Mouse (Mus musculus): ENCODE data around the gene Gse1. TPM values are rescaled to one million over a fixed set of nuclear protein-coding genes. Genes with fewer than 3 reads are reported as not detected.

Gene Gse1
- total and polyA plus RNA-seq, 3 experiments, result 23.6 to 128 (median 66.9) TPM

DNA sequence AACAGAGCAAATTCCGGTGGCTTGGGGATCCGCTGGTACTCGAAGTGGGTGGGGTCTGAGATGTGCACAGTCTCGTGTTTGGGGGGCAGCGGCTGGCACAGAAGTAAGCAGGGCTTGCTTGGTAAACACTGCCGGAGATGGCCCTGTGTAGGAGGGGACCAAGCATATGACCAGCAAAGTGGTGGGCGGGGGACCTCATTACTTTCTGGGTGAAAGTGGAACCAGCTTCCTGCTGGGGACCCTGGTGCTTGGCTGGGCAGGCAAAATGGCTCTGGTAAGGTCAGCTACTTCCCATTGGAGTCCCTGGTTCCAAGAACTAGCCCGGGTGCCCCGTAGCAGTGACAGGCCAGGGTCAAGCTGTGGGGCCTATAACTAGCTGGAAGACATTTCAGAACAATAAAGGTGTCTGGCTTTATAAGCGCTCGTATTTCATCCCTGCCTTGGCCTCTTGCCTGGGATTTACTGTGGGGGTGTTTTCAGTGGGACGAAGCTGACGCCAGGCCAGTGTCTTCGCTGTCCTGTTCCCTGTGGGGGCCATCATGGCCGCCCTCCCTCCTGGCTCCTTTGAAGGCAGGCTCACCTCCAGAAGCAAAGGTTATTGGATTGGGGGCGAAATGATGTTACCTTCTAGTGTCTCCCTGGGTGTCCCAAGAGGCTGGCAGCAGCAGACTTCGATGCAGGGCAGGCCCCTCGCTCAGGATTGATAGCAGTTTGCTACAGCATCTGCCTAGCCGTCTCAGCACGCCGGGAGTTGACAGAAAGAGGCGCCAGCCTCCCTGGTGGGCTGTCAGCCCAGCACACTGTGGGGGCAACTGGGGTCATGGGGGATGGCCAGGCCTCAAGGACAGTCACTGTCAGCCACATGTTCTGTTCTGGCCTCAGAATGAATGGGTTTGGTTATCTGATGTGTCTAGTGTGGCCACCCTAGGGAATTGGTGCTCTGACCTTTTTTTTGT lies 148.9 kb downstream of the Gse1 start (continued):
- TF ChIP-seq POLR2AphosphoS2 (IDR thresholded peaks at IDR 0.05; ENCODE audit: low read length) (no peak), CHD1 (IDR thresholded peaks at IDR 0.05; ENCODE audit: low read depth, low read length) (peak; percentile 18; the same call in 1 of the 2 replicates), NRF1 (IDR thresholded peaks at IDR 0.05; ENCODE audit: insufficient read depth, low read depth, low read length, poor library complexity, severe bottlenecking) (no peak), MYC (IDR thresholded peaks at IDR 0.05; ENCODE audit: low read depth, low read length) (peak; percentile 50; the same call in 1 of the 2 replicates)

DNA sequence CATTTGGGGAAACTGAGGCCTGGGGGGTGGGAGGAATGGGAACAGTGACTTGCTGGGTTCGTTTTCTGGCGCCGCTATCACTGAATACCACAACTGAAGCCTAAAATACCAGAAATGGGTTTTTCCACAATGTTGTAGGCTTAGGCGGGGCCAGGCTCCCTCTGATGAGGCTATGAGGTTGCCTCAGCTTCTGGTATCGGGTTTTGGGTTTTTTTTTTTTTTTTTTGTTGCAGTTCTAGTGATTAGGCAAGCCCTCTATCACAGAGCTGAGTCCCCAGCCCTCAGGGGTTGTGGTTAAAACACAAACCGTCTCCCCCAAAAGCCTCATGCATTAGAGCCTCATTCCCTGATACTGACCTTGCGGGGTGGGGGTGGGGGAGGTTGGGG lies 149.5 kb downstream of the Gse1 start:
- peak overlapping the region; percentile 97 for H3K27ac ChIP-seq (ENCODE audit: control insufficient read depth, low read depth, low read length)
- DNase-seq (ENCODE audit: low read depth, low spot score), result peak; percentile 94

DNA sequence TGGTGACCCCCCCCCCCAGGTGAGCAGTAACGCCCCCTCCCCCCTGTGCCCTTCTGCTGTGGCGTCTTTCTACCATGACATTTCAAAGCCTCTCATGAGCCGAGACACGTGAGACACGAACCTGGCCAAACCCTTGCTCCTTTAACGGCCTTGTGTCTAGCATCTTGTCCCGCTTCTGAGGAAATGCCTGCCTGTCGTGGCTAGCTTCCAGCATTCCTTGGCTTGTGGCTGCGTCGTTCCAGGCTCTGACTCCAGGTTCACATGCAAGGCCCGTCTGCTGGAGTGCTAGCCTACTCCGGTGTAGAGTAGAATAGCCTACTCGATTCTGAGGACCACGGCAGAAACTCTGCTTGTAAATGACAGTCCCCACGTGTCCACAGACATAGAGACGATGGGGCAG lies 150.1 kb downstream of the Gse1 start:
- peaks cover 24% of the 10 kb centered on the region for H3K79me2 ChIP-seq (ENCODE audit: control insufficient read depth, insufficient read depth, low read length, poor library complexity)
- peak overlapping the region; percentile 97 for H3K27ac ChIP-seq (ENCODE audit: control insufficient read depth, low read depth, low read length)
- DNase-seq (ENCODE audit: low read depth, low spot score), result peak; percentile 78
- no peaks in the 10 kb centered on the region for H3K27me3 ChIP-seq (ENCODE audit: control insufficient read depth in 1 of 2, insufficient read depth in 2 of 2, low read length in 2 of 2)
- H3K36me3 ChIP-seq (ENCODE audit: control insufficient read depth in 1 of 2, insufficient read depth in 2 of 2, low read length in 2 of 2), result peaks cover 0 to 49% of the 10 kb centered on the region in 2 experiments; a peak in 2 of 4 replicates
- peaks cover 40 to 71% of the 10 kb centered on the region in 2 experiments for H3K4me1 ChIP-seq (ENCODE audit: control insufficient read depth in 1 of 2, insufficient read depth in 2 of 2, low read length in 2 of 2)
- peak overlapping the region; percentile 83 for H3K9ac ChIP-seq (ENCODE audit: control insufficient read depth, low read depth, low read length, poor library complexity, severe bottlenecking)
- peak overlapping the region; percentile 45 to 50 for H3K4me3 ChIP-seq (ENCODE audit: control insufficient read depth in 1 of 2, insufficient read depth in 1 of 2, low read depth in 2 of 2, low read length in 2 of 2)
- H3K9me3 ChIP-seq (replicated peaks; ENCODE audit: insufficient read depth, low read length), result no peaks in the 10 kb centered on the region
- no peak for TF ChIP-seq POLR2AphosphoS5 (IDR thresholded peaks at IDR 0.05; ENCODE audit: borderline replicate concordance, low read depth, low read length)
- no peak for TF ChIP-seq GATA1 (IDR thresholded peaks at IDR 0.05; ENCODE audit: low read depth, low read length)
- TF ChIP-seq TAL1 (IDR thresholded peaks at IDR 0.05; ENCODE audit: low read length), result no peak
- TF ChIP-seq NELFE (IDR thresholded peaks at IDR 0.05; ENCODE audit: low read depth, low read length), result 0 out of 2 replicates have a peak, but pooled peaks have one; percentile 17
- no peak for TF ChIP-seq RCOR1 (IDR thresholded peaks at IDR 0.05; ENCODE audit: low read depth, low read length)
- TF ChIP-seq ZMIZ1 (IDR thresholded peaks at IDR 0.05; ENCODE audit: low read depth, low read length), result no peak; the same call in 1 of the 2 replicates
- TF ChIP-seq GABPA (IDR thresholded peaks at IDR 0.05; ENCODE audit: low read depth, low read length), result no peak
- TF ChIP-seq TBP (IDR thresholded peaks at IDR 0.05; ENCODE audit: low read depth, low read length), result no peak
- TF ChIP-seq CTCF (IDR thresholded peaks at IDR 0.05 in 2 of 3, conservative IDR thresholded peaks at IDR 0.05 in 1 of 3; ENCODE audit: control insufficient read depth in 1 of 3, insufficient read depth in 1 of 3, low read depth in 2 of 3, low read length in 3 of 3, poor library complexity in 1 of 3, severe bottlenecking in 1 of 3), result no peak
- no peak for TF ChIP-seq ETS1 (IDR thresholded peaks at IDR 0.05; ENCODE audit: low read depth, low read length)
- no peak for TF ChIP-seq JUND (IDR thresholded peaks at IDR 0.05; ENCODE audit: low read depth, low read length)
- no peak for TF ChIP-seq CHD1 (IDR thresholded peaks at IDR 0.05; ENCODE audit: low read depth, low read length)
- TF ChIP-seq USF1 (IDR thresholded peaks at IDR 0.05; ENCODE audit: low read depth, low read length), result peak; percentile 48; the same call in 1 of the 2 replicates
- no peak for TF ChIP-seq MXI1 (IDR thresholded peaks at IDR 0.05; ENCODE audit: low read depth, low read length)

More for the DNA sequence above, 149.5 kb downstream of the Gse1 start:
- no peaks in the 10 kb centered on the region for H3K27me3 ChIP-seq (ENCODE audit: control insufficient read depth in 1 of 2, insufficient read depth in 2 of 2, low read length in 2 of 2)
- peaks cover 27% of the 10 kb centered on the region for H3K79me2 ChIP-seq (ENCODE audit: control insufficient read depth, insufficient read depth, low read length, poor library complexity)
- no peaks in the 10 kb centered on the region for H3K9me3 ChIP-seq (replicated peaks; ENCODE audit: insufficient read depth, low read length)
- TF ChIP-seq TBP (IDR thresholded peaks at IDR 0.05; ENCODE audit: low read depth, low read length) (peak; percentile 71), MAZ (IDR thresholded peaks at IDR 0.05; ENCODE audit: low read depth, low read length) (peak; percentile 65), MAX (IDR thresholded peaks at IDR 0.05; ENCODE audit: low read length) (peak; percentile 65; the same call in 1 of the 2 replicates), E2F4 (IDR thresholded peaks at IDR 0.05; ENCODE audit: borderline replicate concordance, low read depth, low read length) (no peak), EP300 (IDR thresholded peaks at IDR 0.05; ENCODE audit: low read depth in 1 of 2, low read length in 2 of 2) (peak; percentile 87 to 95), ZMIZ1 (IDR thresholded peaks at IDR 0.05; ENCODE audit: low read depth, low read length) (no peak; the same call in 1 of the 2 replicates), RCOR1 (IDR thresholded peaks at IDR 0.05; ENCODE audit: low read depth, low read length) (peak; percentile 51), MYB (IDR thresholded peaks at IDR 0.05; ENCODE audit: low read depth, low read length) (peak; percentile 93), NELFE (IDR thresholded peaks at IDR 0.05; ENCODE audit: low read depth, low read length) (peak; percentile 60), GABPA (IDR thresholded peaks at IDR 0.05; ENCODE audit: low read depth, low read length) (no peak), JUND (IDR thresholded peaks at IDR 0.05; ENCODE audit: low read depth, low read length) (peak; percentile 73; the same call in 1 of the 2 replicates), MAFK (IDR thresholded peaks at IDR 0.05; ENCODE audit: borderline replicate concordance, low read depth, low read length) (no peak), MYC (IDR thresholded peaks at IDR 0.05; ENCODE audit: low read depth, low read length) (no peak; the same call in 1 of the 2 replicates), MXI1 (IDR thresholded peaks at IDR 0.05; ENCODE audit: low read depth, low read length) (0 out of 2 replicates have a peak, but pooled peaks have one; percentile 48), ETS1 (IDR thresholded peaks at IDR 0.05; ENCODE audit: low read depth, low read length) (peak; percentile 90), ZNF384 (IDR thresholded peaks at IDR 0.05; ENCODE audit: low read depth, low read length) (peak; percentile 99), KAT2A (conservative IDR thresholded peaks at IDR 0.05; ENCODE audit: low read depth, low read length) (peak; percentile 37; the same call in 1 of the 2 replicates), TCF12 (IDR thresholded peaks at IDR 0.05; ENCODE audit: low read depth, low read length) (peak; percentile 91), ZKSCAN1 (IDR thresholded peaks at IDR 0.05; ENCODE audit: low read depth, low read length) (peak; percentile 28; the same call in 1 of the 2 replicates), GATA1 (IDR thresholded peaks at IDR 0.05; ENCODE audit: low read depth, low read length) (peak; percentile 82), SIN3A (IDR thresholded peaks at IDR 0.05; ENCODE audit: low read length) (peak; percentile 95), HCFC1 (IDR thresholded peaks at IDR 0.05; ENCODE audit: low read depth, low read length) (peak; percentile 59), POLR2AphosphoS2 (IDR thresholded peaks at IDR 0.05; ENCODE audit: low read length) (0 out of 2 replicates have a peak, but pooled peaks have one; percentile 47), TAL1 (IDR thresholded peaks at IDR 0.05; ENCODE audit: low read length) (peak; percentile 58), CHD2 (IDR thresholded peaks at IDR 0.05; ENCODE audit: low read length) (peak; percentile 62; the same call in 1 of the 2 replicates)
- H3K4me3 ChIP-seq (ENCODE audit: control insufficient read depth in 1 of 2, insufficient read depth in 1 of 2, low read depth in 2 of 2, low read length in 2 of 2), result peak overlapping the region; percentile 33 to 45
- peaks cover 37 to 71% of the 10 kb centered on the region in 2 experiments for H3K4me1 ChIP-seq (ENCODE audit: control insufficient read depth in 1 of 2, insufficient read depth in 2 of 2, low read length in 2 of 2)
- H3K9ac ChIP-seq (ENCODE audit: control insufficient read depth, low read depth, low read length, poor library complexity, severe bottlenecking), result peak overlapping the region; percentile 76
- peaks cover 0 to 49% of the 10 kb centered on the region in 2 experiments; a peak in 2 of 4 replicates for H3K36me3 ChIP-seq (ENCODE audit: control insufficient read depth in 1 of 2, insufficient read depth in 2 of 2, low read length in 2 of 2)

All from MEL (cell line).